Mouse (Mus musculus) bone marrow, adult 2 months (tissue): ENCODE data around the gene Rbm8a2.

Source experiments
- CTCF ChIP-seq: fragments of 200-500 bp; IDR thresholded peaks from 2 replicates; pipeline ENCODE4 v1.5.1; 2011; ENCODE audit warnings: low read length, control low read depth; ENCODE audit not compliant: control insufficient read depth, insufficient read depth
- POLR2A ChIP-seq: fragments of 200-500 bp; IDR thresholded peaks from 2 replicates; pipeline ENCODE4 v1.6.1; 2011; ENCODE audit warnings: low read depth, mild to moderate bottlenecking, control low read depth, low read length, borderline replicate concordance; ENCODE audit not compliant: control insufficient read depth

DNA sequence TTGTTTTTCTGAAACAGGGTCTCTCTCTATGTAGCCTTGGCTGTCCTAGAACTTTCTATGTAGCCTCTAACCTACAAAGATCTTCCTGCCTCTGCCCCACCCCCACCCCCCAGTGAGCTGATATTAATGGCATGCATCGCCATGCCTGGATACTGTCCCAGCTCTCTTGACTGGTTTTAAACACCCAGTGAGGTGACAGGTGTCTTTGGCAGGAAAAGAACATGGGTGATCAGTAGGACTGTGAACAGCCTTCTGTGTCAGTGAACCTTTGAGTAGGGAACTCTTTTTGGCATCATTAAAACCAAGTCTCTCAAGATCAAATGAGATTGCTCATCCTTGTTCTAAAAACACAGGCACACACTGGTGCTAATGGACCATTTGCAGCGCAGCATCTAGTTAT is 17.1 kb downstream of the Rbm8a2 start:
- TF ChIP-seq POLR2A (no peak), CTCF (no peak)
